Mouse (Mus musculus): ENCODE measurements at regions not wholly inside any gene's neighbourhood (a gene's known extent, or its start where the extent isn't known, plus 50 kb on each side); places are given as distances from the start of the nearest gene placed in this dataset.

GRCm38 (mm10) chr9:84466741-84467140 is 541.8 kb downstream of the Bckdhb start:
- TF ChIP-seq CTCF (IDR thresholded peaks at IDR 0.05; ENCODE audit: low read depth), result peak; percentile 67
- no peak for TF ChIP-seq EP300 (IDR thresholded peaks at IDR 0.05; ENCODE audit: low read depth)

All from heart, postnatal 0 days (tissue).